Mouse (Mus musculus) E14TG2a.4 (cell line): ENCODE measurements around the gene Rimbp3.

ENCODE experiments used
- H3K27me3 ChIP-seq: 2 replicates; pipeline ENCODE4 v1.6.1; 2014; ENCODE audit warnings: low read length, control low read depth; ENCODE audit not compliant: insufficient read depth
- H3K36me3 ChIP-seq: 2 replicates; pipeline ENCODE4 v1.6.1; 2014; ENCODE audit warnings: low read length, control low read depth; ENCODE audit not compliant: insufficient read depth
- H3K4me1 ChIP-seq: replicated peaks from 2 replicates; pipeline ENCODE4 v1.6.1; 2014; ENCODE audit warnings: low read depth, low read length, control low read depth
- H3K4me3 ChIP-seq: replicated peaks from 2 replicates; pipeline ENCODE4 v1.5.1; 2014; ENCODE audit warnings: mild to moderate bottlenecking, low read length
- H3K9me3 ChIP-seq: 2 replicates; pipeline ENCODE4 v1.6.1; 2014; ENCODE audit warnings: low read length, control low read depth
- CTCF ChIP-seq: conservative IDR thresholded peaks from 2 replicates; pipeline ENCODE4 v1.5.1; 2014; ENCODE audit warnings: low read length
- NANOG ChIP-seq: IDR thresholded peaks from 2 replicates; pipeline ENCODE4 v1.6.1; 2014; ENCODE audit warnings: borderline replicate concordance, low read length, mixed read lengths
- POU5F1 ChIP-seq: IDR thresholded peaks from 2 replicates; pipeline ENCODE4 v1.6.1; 2014; ENCODE audit warnings: low read length, borderline replicate concordance

Gene Rimbp3

GRCm38 (mm10) chr16:17233702-17234498 is 25.5 kb downstream of the Rimbp3 start:
- Histone ChIP-seq H3K9me3 (no peaks in the 10 kb centered on the region), H3K4me3 (peak overlapping the region; percentile 97), H3K36me3 (peaks cover 29% of the 10 kb centered on the region), H3K27me3 (peaks cover 2% of the 10 kb centered on the region; the same call in 1 of the 2 replicates), H3K4me1 (peaks cover 53% of the 10 kb centered on the region)
- TF ChIP-seq CTCF (no peak), POU5F1 (no peak), NANOG (no peak; the same call in 1 of the 2 replicates)

- H3K4me3 ChIP-seq: peak overlapping the region; percentile 97
- H3K27me3 ChIP-seq: peaks cover 2% of the 10 kb centered on the region; the same call in 1 of the 2 replicates
- no peaks in the 10 kb centered on the region for H3K9me3 ChIP-seq
- H3K4me1 ChIP-seq: peaks cover 59% of the 10 kb centered on the region
- TF ChIP-seq NANOG (no peak), POU5F1 (no peak), CTCF (no peak)
- H3K36me3 ChIP-seq: peaks cover 31% of the 10 kb centered on the region
Measured at GRCm38 (mm10) chr16:17234499-17234895, 26.1 kb downstream of the Rimbp3 start.

GRCm38 (mm10) chr16:17234916-17235665 is 26.7 kb downstream of the Rimbp3 start:
- Histone ChIP-seq H3K9me3 (no peaks in the 10 kb centered on the region), H3K4me1 (peaks cover 65% of the 10 kb centered on the region), H3K36me3 (peaks cover 37% of the 10 kb centered on the region), H3K4me3 (peak overlapping the region; percentile 97), H3K27me3 (no peaks in the 10 kb centered on the region)
- no peak for TF ChIP-seq POU5F1
- TF ChIP-seq CTCF: no peak
- no peak for TF ChIP-seq NANOG

- TF ChIP-seq POU5F1 (no peak), NANOG (no peak), CTCF (no peak)
- H3K4me1 ChIP-seq: peaks cover 83% of the 10 kb centered on the region
- no peak overlapping the region for H3K4me3 ChIP-seq
- no peaks in the 10 kb centered on the region for H3K27me3 ChIP-seq
- peaks cover 38% of the 10 kb centered on the region for H3K36me3 ChIP-seq
- no peaks in the 10 kb centered on the region for H3K9me3 ChIP-seq
Measured at GRCm38 (mm10) chr16:17237634-17238033, 29.2 kb downstream of the Rimbp3 start.

GRCm38 (mm10) chr16:17239409-17239808 is 31.0 kb downstream of the Rimbp3 start:
- Histone ChIP-seq H3K36me3 (peaks cover 41% of the 10 kb centered on the region), H3K27me3 (no peaks in the 10 kb centered on the region), H3K9me3 (no peaks in the 10 kb centered on the region), H3K4me1 (peaks cover 99% of the 10 kb centered on the region), H3K4me3 (no peak overlapping the region)
- TF ChIP-seq CTCF (no peak), NANOG (no peak), POU5F1 (no peak)

GRCm38 (mm10) chr16:17243731-17244130 is 35.3 kb downstream of the Rimbp3 start:
- Histone ChIP-seq H3K4me1 (peaks cover 99% of the 10 kb centered on the region), H3K27me3 (no peaks in the 10 kb centered on the region), H3K9me3 (no peaks in the 10 kb centered on the region), H3K36me3 (peaks cover 33% of the 10 kb centered on the region), H3K4me3 (peak overlapping the region; percentile 39)
- no peak for TF ChIP-seq NANOG
- TF ChIP-seq POU5F1: no peak
- TF ChIP-seq CTCF: no peak

GRCm38 (mm10) chr16:17244996-17245395 is 36.6 kb downstream of the Rimbp3 start:
- Histone ChIP-seq H3K36me3 (peaks cover 24% of the 10 kb centered on the region), H3K9me3 (no peaks in the 10 kb centered on the region), H3K27me3 (no peaks in the 10 kb centered on the region), H3K4me1 (peaks cover 99% of the 10 kb centered on the region), H3K4me3 (peak overlapping the region; percentile 39)
- TF ChIP-seq CTCF (no peak), NANOG (no peak), POU5F1 (no peak)

- 0 out of 2 replicates have a peak overlapping the region, but pooled peaks have one; percentile 5 for H3K4me3 ChIP-seq
- no peaks in the 10 kb centered on the region for H3K27me3 ChIP-seq
- peaks cover 100% of the 10 kb centered on the region for H3K4me1 ChIP-seq
- H3K36me3 ChIP-seq: peaks cover 23% of the 10 kb centered on the region
- no peaks in the 10 kb centered on the region for H3K9me3 ChIP-seq
- TF ChIP-seq POU5F1 (no peak), NANOG (no peak), CTCF (no peak)
Measured at GRCm38 (mm10) chr16:17247727-17248126, 39.3 kb downstream of the Rimbp3 start.

GRCm38 (mm10) chr16:17249135-17249534 is 40.7 kb downstream of the Rimbp3 start:
- no peaks in the 10 kb centered on the region for H3K9me3 ChIP-seq
- H3K27me3 ChIP-seq: no peaks in the 10 kb centered on the region
- H3K4me1 ChIP-seq: peaks cover 100% of the 10 kb centered on the region
- TF ChIP-seq NANOG: no peak
- TF ChIP-seq CTCF: no peak
- TF ChIP-seq POU5F1: no peak
- H3K36me3 ChIP-seq: peaks cover 29% of the 10 kb centered on the region
- H3K4me3 ChIP-seq: 0 out of 2 replicates have a peak overlapping the region, but pooled peaks have one; percentile 10
